Mouse (Mus musculus) liver, postnatal 0 days (tissue): ENCODE results near the gene Hoxb1.

Experiments
- CTCF ChIP-seq: sonication (generic); IDR thresholded peaks from 2 replicates; pipeline ENCODE4 v1.5.1; 2016; ENCODE audit warnings: antibody characterized with exemption, low read depth
- EP300 ChIP-seq: IDR thresholded peaks from 2 replicates; pipeline ENCODE4 v1.6.1; 2016; ENCODE audit warnings: antibody characterized with exemption, low read depth, mild to moderate bottlenecking

GRCm38 (mm10) chr11:96319910-96320309 is 45.6 kb upstream of the Hoxb1 start:
- TF ChIP-seq EP300 (no peak), CTCF (no peak)
